Mouse (Mus musculus): ENCODE results near the gene Lenep. TPM values are rescaled to one million over a fixed set of nuclear protein-coding genes. Genes with fewer than 3 reads are reported as not detected.
A peak's percentile ranks its signal among the peaks of the same experiment; 100 is the strongest.

Gene Lenep
- polyA plus RNA-seq, 1 experiment = not detected

DNA sequence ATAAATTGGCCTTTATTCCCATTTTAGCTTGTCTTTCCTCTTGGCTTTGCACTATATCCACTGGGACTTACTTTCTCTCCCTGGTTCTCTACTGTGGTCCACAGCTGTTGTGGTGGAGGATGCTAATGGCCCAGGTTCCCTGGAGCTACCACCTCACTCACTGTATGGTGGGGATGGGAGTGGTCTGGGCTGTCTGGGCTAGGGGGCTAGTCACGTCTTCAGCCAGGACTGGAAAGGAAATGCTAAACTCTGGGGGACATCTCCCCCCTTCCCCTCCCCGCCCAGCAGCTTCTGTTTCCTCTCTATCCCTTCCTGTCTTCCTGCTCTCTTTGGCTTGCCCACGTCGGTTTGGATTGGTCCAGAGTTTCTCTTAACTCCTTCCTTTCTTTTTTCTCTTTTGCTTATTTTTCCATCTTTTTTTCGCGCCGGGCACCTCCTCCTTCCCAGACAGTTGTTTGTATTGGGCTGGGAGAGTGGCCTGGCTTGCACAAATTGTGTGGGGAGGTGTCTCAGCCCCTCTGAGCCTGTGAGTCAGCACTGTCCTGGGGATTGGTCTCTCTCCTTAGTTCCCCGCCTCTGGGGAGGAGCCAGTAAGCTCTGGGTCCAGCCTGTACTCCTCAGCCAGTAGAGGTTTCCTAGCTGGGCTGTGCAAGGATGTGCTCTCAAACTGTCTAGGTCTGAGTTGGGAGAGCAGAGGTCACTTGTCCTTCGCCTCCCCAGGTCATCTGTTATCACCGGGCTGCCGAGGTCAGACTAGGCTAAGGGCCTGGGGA, 18.6 kb upstream of the Lenep start:
- DNase-seq (ENCODE audit: low read depth, low spot score) = no peak

DNA sequence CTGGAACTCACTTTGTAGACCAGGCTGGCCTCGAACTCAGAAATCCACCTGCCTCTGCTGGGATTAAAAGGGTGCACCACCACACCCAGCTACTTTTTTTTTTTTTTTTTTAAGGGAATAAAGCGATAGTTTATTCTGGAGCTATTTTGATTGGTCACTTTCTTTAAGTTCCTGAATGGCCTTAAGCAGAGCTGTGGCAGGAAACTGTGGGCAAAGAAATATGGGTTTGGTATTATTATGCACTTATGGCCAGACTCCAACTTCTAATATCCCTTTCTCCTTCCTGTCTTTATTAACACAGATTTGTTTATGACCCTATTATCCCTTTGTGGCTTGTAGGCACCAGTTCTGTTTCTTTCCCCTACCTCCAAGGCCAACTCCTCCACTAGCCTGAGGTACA, 17.8 kb upstream of the Lenep start:
- DNase-seq (ENCODE audit: low read depth, low spot score) = no peak
- WGBS = 13% methylated on average over 2 of the region's 2 CpGs

More for the DNA sequence above, 18.6 kb upstream of the Lenep start:
- WGBS = 14% methylated on average over 11 of the region's 11 CpGs

DNA sequence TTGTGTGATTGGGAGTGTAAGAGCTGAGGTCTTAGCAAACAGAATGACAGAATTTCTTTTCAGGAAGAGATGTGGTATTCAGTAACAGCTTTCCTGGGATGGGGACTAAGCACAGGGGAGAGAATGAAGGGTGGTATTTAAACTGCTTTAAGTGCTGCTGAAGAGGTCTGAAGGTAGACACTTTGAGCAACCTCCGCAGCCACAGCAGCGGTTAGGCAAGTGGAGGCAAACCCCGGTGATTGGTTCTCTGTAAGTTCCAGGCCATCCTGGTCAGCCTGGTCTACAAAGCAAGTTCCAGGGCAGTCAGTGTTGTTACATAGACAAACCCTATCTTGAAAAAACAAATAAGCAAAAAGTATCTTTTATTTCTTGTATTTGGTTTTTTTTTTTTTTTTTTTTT, 17.4 kb upstream of the Lenep start:
- WGBS = 15% methylated on average over 3 of the region's 3 CpGs
- no peak for DNase-seq (ENCODE audit: low read depth, low spot score)

DNA sequence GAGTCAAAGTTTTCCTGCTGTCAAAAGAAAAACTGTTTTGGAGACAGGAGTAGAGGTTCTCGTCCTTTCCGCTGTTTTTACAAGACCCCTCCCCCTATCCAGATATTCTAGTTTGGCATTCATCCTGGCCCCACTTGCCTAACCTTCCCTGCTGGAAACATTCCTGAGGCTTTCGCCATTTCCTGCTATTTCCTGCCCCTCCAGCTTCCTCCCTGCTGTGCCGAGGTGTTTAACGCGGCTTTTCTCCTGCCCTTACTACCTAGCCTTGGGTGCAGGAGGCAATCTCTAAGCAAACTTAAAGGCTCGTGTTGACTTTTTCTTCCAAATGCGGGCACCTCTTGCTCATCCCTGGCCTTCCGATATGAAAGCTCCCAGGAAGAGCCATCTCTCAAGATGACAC, 17.0 kb upstream of the Lenep start:
- under 1% methylated on average over 9 of the region's 9 CpGs for WGBS

DNA sequence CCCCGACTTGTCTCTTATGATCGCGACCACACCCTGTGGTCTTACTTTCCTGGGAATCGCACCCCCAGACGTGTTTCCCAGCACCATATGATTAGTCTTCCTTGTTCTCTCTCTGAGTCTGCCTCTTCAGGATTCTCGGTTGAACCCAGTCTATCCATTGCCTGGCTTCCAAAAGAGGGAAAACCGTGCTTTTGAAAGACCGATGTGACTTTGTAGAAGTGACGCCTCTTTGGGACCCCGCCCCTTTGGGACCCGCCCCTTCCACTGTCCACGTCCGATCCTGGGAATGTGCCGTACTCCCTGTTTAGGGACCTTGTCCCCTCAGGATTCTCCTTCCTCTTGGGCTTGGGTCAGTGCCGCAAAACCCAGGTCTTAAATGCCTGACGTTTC, 16.3 kb upstream of the Lenep start:
- no peak for DNase-seq (ENCODE audit: low read depth, low spot score)
- under 1% methylated on average over 16 of the region's 16 CpGs for WGBS

More for the DNA sequence above, 17.0 kb upstream of the Lenep start:
- no peak for DNase-seq (ENCODE audit: low read depth, low spot score)

DNA sequence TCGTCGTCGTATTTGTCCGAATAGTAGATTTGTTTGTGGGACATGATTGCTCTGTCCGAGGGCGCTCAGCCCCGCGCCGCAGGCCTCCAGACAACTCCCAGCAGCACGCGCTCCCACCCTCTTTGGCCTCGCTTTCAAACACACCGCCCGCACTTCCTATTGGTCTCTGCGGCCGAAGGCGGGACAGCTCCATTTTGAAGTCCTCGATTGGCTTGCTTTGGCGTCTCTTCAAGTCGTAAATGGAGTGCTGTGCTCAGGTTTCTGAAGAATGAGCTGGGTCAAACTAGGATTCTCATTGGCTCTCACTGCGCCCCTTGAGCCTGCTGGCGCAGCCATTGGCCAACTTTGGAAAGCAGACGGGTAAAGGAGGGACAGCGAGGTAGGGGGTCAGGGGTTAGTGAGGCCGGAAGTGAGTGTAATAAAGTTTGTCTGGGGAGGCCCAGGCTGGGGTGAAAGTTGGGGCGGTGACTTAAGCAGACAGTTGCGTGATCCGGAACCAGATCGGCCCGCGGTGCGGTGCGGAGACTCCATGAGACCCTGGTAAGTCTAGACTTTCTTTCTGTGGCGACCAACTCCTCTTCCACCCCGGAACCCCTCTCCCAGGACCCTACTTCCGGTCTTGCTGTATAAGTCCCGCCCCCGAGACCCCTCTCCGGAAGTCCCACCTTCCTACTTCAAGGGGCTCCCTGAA, 15.7 kb upstream of the Lenep start, which contains the start of the genes Cks1b and Shc1:
Cks1b (minus strand) TSS at position 214 of the 691 bp plus-strand sequence.
Shc1 (plus strand) TSS at position 274 of the 691 bp plus-strand sequence.
- under 1% methylated on average over 39 of the region's 39 CpGs for WGBS
- DNase-seq (ENCODE audit: low read depth, low spot score) = peak; percentile 98

DNA sequence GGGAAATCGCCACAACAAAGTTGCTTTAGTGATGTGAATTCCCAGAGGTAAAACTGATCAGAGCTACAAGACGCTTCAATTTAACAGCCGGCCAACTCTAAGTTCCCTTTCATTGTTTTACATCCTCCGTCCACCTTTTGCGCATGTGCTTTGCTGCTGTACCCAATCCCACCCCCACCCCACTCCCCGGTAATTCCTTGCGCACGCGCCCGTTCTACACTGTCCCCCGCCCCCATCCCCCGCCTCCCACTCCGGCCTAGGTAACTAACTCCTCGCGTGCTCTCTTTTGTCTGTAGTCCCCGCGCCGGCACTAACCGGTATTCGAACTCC, 15.2 kb upstream of the Lenep start:
- no peak for DNase-seq (ENCODE audit: low read depth, low spot score)
- WGBS = under 1% methylated on average over 20 of the region's 20 CpGs

DNA sequence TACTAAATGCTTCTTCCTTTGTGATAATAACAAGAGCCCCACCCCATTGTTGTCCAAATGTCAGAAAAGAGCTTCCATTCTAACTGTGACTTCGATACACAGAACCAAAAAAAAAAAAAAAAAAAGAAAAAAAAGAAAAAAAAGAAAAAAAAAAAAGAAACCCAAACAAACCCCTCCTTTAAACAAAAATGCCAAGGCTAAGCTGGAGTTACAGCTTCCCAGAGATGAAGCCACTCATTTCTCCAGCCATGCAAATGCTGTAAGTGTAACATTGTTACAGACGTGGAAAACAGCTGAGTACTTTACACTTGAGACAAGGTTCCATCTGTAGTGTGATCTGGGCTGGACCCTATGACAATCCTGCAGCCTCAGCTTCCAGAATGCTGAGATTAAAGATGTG, 14.5 kb upstream of the Lenep start:
- 13% methylated on average over 2 of the region's 2 CpGs for WGBS
- no peak for DNase-seq (ENCODE audit: low read depth, low spot score)

DNA sequence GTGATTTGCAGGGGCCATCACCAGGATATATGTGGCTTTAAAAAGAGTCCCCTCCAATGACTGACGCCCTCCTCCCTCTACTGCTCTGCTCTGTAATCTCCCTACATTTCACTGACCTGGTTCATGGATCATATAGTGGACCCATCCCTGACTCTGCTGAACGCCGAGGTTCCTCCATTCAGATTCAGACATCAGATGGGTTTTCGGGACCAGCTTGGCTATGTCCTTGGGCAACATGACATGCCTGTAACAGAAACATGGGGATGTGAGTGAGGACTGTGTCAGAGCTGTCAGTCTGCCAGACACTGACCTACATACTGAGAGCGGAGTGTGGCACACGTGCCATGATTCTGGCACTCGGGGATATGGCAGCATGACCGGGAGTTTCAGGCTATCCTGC, 13.6 kb upstream of the Lenep start:
- WGBS = 92% methylated on average over 8 of the region's 8 CpGs
- no peak for DNase-seq (ENCODE audit: low read depth, low spot score)

DNA sequence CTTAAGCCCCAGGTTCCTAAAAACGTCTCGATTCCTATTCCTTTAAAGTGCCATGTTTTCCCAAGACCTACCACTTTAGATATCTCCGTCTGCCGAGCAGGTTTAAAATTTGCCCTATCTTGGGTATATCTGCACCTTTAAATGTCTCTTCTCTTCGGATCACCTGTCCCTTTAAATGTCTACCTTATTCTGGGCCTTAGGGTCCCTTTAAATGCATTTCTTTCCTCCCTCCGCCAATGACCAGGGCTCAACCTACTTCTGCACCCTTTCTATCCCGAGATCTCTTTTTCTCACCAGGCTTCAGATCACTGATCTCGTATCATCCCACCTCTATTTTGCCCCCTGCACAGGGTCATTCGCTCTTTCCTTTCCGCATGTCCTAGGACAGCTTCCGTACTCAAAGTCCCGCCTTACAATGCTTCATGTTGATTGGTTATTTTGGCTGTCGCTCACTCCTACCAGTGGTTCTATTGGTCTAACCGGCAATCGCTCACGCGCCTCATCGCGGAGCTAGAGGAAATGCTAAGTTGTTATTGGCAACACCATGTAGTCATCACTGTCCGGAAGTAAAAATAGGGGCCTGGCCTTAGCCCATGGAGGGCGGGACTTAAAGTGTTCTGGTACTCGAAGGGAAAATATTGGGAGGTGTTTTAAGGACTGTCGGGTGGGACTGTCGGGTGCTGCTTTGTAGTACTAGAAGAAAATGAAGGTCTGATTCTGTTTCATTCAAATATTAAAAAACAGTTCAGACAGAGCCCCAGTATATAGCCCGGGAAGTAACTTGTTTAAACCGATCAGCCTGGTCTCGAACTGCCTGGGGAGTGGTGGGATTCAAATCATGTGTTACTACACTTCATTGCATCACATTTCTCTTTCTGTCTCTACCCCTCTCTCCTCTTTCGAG, 9.1 kb upstream of the Lenep start, which contains the start of gene Flad1:
Flad1 (minus strand) TSS at position 381 of the 904 bp plus-strand sequence.
- WGBS = 2% methylated on average over 28 of the region's 28 CpGs
- peak; percentile 92 for DNase-seq (ENCODE audit: low read depth, low spot score)

DNA sequence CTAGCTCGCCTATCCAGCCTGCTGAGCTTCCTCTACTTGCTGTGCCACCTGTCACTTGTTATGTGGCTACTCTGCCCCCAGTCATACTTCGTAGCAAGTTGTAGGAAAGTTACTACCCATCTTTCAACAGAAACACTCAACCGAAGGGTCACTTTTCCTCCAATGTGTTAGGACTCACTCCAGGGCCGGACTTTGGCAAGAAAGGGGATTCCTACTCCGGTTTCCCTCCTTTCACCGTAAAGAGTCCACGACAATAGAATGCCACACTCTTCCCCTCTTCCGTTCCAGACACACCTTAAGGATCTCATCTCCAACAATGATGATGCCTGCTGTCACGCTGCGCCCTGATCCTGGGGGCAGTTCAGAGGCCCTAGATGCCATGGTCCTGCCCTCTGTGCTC, 8.3 kb upstream of the Lenep start:
- WGBS = 50% methylated on average over 10 of the region's 10 CpGs
- DNase-seq (ENCODE audit: low read depth, low spot score) = no peak

DNA sequence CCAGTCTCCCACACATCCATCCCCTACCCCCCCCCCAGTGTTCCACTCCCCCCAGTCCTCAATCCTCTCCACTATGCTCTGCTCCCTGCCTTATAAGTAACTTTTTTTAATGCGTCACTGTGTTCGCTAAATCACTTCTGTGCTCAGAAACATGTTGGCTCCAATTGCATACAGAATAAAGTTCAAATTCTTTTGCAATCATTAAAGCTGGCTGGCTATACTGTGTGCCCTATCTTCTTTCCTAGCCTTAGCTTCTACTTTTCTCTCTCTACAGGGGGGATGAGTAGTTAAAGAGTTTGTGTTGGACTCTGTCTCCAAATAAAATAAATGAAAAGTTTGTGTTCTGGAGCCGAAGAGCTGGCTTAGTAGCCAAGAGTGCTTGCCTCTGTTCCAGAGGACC, 7.1 kb upstream of the Lenep start:
- whole genome bisulfite sequencing = 73% methylated on average over 3 of the region's 3 CpGs
- DNase-seq (ENCODE audit: low read depth, low spot score) = no peak

DNA sequence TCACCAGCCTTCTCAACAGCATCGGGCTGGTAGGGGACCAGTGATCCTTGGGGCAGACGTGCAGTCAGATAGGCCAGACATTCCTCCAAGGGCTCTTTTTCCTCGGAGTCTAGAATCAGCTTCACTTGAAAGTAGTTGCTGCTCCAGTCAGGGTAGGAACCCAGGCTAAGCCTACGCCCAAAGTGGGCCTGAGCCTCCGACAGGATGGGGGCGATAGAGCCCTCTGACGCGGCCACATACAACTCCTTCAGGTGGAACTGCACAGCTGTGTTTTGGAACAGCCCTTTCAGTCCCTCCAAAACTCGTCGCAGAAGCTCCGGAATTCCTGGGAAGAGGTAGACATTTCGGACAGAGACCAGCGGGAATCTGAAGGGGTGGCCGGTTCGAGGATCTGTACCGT, 5.9 kb upstream of the Lenep start:
- DNase-seq (ENCODE audit: low read depth, low spot score) = no peak
- 76% methylated on average over 16 of the region's 16 CpGs for WGBS

DNA sequence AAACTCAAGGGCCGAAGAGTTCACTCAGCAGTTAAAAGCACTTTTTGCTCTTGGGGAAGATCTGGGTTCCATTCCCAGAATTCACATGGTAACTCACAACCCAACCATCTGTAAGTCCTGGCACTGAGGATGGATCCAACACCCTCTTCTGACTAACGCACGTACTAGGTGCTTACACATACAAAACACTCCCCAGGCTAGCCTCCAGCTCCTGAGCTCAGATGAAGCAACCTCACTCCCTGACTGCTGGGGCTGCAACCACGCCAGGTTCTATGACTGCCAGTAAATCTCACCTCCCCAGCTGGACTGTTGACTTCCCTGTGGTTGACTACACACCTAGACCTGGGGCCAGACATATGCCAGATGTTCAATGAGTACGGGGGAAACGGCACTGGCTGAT, 4.3 kb upstream of the Lenep start:
- 70% methylated on average over 6 of the region's 6 CpGs for WGBS
- DNase-seq (ENCODE audit: low read depth, low spot score) = no peak

DNA sequence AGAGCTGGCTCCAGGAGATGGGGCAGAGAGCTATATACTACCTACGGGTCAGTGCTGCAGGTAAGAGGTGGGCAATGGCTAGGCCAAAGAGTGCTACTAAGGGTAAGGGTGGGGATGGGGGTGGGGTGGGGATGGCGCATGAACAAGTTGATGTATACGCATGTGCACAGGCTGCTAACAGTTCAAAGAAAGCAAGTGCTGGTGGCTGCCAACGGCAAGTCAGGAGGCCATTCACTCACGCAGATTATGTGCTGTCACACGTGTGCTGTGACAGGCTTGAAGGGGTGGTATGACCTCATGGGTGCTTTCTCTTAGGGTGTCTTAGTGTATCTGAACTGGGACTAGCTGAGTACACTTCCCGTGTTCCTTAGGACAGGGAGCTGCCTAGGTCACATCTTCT, 1.3 kb downstream of the Lenep start:
- no peak for DNase-seq (ENCODE audit: low read depth, low spot score)
- WGBS = 80% methylated on average over 7 of the region's 7 CpGs

DNA sequence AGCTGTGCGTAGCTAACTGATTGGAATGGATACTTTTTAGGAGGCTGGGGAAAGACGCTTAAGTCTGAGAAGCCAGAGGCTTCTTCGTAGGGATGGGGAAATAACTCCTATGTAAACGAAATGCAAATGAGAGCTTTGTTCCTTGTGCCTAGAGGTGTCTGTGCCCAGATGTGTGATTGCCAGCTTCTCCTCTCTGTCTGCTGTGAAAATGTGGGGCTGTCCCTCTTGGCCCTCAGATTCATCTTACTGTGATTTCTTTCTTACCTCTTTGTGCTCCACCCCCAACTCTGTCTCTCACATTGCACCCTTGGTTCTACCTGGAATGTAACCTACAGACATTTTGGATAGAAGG, 6.0 kb downstream of the Lenep start:
- 2% methylated on average over 4 of the region's 4 CpGs for WGBS
- no peak for DNase-seq (ENCODE audit: low read depth, low spot score)

DNA sequence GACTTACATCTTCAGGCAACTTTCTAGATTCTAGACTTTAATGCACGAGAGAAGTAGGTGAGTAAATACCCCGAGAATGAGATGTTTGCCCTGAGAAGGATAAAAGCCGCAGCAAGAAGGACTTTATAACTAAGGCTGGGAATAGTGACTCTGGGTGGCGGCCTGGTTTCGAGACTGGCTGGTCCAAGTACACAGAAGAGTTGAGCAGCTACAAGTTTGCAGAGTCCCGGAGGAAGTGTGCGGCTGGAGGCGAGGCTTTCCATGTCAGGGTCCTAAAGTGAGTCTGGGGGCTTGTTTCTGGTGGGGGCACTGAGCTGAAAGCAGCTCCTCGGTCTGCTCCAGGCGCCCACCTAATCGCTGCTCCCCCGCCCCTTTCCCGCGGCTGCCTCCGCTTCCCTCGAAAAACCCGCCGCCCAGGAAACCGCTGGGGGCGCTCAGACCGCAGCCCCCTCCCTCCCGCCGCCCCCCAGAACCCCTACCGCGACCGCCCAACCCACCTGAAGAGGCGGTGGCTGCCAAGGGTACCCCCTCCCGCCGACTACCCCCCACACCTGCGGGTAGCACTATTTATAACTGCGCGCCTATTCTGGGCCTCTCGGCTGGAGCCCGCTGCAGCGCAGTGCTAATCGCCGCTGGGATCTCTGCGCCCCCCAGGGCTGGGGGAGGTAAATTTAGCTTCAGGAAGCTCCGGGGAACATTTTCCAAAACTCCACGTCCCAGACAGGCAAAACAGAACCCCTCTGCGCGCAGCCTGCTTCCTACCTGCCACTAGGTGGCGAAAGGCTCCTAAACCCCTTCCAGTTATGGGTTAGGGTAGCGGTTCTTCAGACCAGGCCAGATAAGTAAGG, 6.6 kb downstream of the Lenep start:
- no peak for DNase-seq (ENCODE audit: low read depth, low spot score)
- WGBS = 1% methylated on average over 44 of the region's 44 CpGs

DNA sequence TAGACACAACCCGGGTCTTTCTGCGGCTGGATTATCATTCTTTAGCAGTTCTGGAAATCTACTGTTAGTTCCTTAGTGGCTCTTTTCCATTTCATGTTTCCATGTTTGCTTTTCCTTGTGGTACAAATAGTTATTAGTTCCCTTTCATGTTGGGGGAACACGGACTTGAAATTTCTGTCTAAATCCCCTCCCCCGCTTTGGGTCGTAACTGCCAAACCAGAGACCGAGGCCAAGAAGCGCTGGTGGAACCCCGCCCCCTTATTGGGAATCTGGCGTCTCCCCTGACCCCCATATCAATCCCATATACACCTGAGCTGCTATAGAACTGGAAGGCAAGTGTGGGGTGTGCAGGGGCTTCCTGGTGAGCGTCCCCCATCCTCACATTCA, 7.2 kb downstream of the Lenep start:
- 3% methylated on average over 10 of the region's 10 CpGs for whole genome bisulfite sequencing
- no peak for DNase-seq (ENCODE audit: low read depth, low spot score)

DNA sequence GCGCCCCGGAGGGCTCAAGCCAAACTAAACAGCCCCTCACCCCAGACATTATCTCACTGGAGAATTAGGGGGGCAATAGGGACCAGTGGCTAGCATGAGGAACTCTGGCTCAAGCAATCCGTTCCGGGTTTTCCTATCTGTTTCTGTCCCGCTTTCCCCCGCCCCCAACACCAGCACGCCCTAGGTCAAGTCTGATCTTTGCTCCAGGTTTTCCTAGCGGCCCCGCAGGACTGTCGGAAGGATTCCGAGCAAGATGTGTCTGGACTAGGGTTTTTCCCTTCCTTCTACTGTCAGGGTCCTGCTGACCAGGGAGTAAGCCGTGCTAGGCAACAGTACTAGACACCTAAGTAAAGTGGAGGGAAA, 7.7 kb downstream of the Lenep start:
- DNase-seq (ENCODE audit: low read depth, low spot score) = no peak
- 1% methylated on average over 12 of the region's 12 CpGs for WGBS
